ENCODE assay signal across 23 mouse cellular contexts in the genomic region with DNA sequence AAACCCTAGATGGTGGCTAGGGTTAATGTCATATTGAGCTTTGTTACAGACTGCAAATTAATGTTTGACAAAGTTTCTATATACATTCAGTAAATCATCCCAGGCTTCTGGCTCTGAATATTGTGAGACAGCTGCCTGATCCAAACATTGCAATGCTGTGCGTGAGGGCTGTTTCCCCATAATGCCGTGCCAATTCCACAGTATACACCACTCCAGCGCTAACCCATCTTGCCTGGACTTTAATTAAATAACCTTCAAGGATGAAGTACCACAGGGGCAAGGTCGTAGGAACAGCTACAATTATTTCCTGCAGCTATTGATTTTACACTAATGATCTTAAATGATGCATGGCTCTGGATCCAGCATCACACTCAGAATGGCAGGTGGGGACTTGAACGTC.
DNase-seq lines count a peak whose midpoint lies in the region; ATAC-seq lines count a peak whose summit lies in the region.
"Had no signal": no experiment of that assay in that cellular context is flagged by ENCODE, and none has a peak within 500 bp of the region (broad histone marks: within the 10 kb centered on the region; RNA-seq: fewer than 3 reads in every experiment).

No protein-coding gene starts in this region.

- H3K4me1 ChIP-seq in hindbrain, embryonic 13.5 days (replicated peaks): no peaks in the 10 kb centered on the region
- no peaks in the 10 kb centered on the region for H3K4me1 ChIP-seq in hindbrain, embryonic 10.5 days (replicated peaks)
- no peaks in the 10 kb centered on the region for H3K4me1 ChIP-seq in neural tube, embryonic 12.5 days
- no peaks in the 10 kb centered on the region for H3K4me1 ChIP-seq in neural tube, embryonic 15.5 days
- H3K4me1 ChIP-seq: embryonic facial prominence, embryonic 12.5 days; limb, embryonic 10.5 days; liver, embryonic 15.5 days; lung, embryonic 15.5 days; midbrain, embryonic 10.5 days had no signal

- peak; percentile 0 for DNase-seq in embryo, embryonic 11 days
- DNase-seq in embryo, embryonic 10.5 days (ENCODE audit: low spot score): no peak
- DNase-seq in hindbrain, embryonic 10.5 days (ENCODE audit: low spot score): no peak
- DNase-seq: adrenal gland, postnatal 14 days; cerebellum, adult 9-10 months; gastrocnemius, adult 2 months; kidney, adult 11 months; liver; lung, postnatal 4 days; thymus, adult 18-20 months; thymus, postnatal 36 days had no signal

- no peaks in the 10 kb centered on the region for H3K27me3 ChIP-seq in hindbrain, embryonic 13.5 days
- H3K27me3 ChIP-seq in hindbrain, embryonic 10.5 days (ENCODE audit: insufficient read depth, poor library complexity, severe bottlenecking): no peaks in the 10 kb centered on the region
- no peaks in the 10 kb centered on the region for H3K27me3 ChIP-seq in neural tube, embryonic 12.5 days (replicated peaks)
- H3K27me3 ChIP-seq in neural tube, embryonic 15.5 days (replicated peaks): no peaks in the 10 kb centered on the region
- H3K27me3 ChIP-seq: embryonic facial prominence, embryonic 12.5 days; liver, embryonic 15.5 days; lung, embryonic 15.5 days had no signal

- H3K9ac ChIP-seq in hindbrain, embryonic 13.5 days: no peak overlapping the region
- H3K9ac ChIP-seq in neural tube, embryonic 12.5 days: no peak overlapping the region
- H3K9ac ChIP-seq in neural tube, embryonic 15.5 days (replicated peaks): no peak overlapping the region
- H3K9ac ChIP-seq: embryonic facial prominence, embryonic 12.5 days; liver, embryonic 15.5 days; lung, embryonic 15.5 days had no signal

- ATAC-seq in hindbrain, embryonic 13.5 days (ENCODE audit: low FRiP score): peak; percentile 59; the same call in 1 of the 2 replicates
- ATAC-seq in neural tube, embryonic 12.5 days (ENCODE audit: low FRiP score, low read depth): peak; percentile 56; the same call in 1 of the 2 replicates
- no peak for ATAC-seq in neural tube, embryonic 15.5 days (ENCODE audit: low FRiP score)
- ATAC-seq in megakaryocyte-erythroid progenitor cell, adult 5-6 weeks (replicated peaks; ENCODE audit: low FRiP score, low TSS enrichment, poor library complexity, severe bottlenecking): no peak

- no peak overlapping the region for H3K27ac ChIP-seq in hindbrain, embryonic 13.5 days
- H3K27ac ChIP-seq in hindbrain, embryonic 10.5 days: no peak overlapping the region
- H3K27ac ChIP-seq in neural tube, embryonic 12.5 days: no peak overlapping the region
- no peak overlapping the region for H3K27ac ChIP-seq in neural tube, embryonic 15.5 days (replicated peaks)
- H3K27ac ChIP-seq: embryonic facial prominence, embryonic 12.5 days; gastrocnemius, adult 2 months; kidney, postnatal 0 days; limb, embryonic 10.5 days; liver, embryonic 15.5 days; lung, embryonic 15.5 days; midbrain, embryonic 10.5 days had no signal

- H3K4me2 ChIP-seq in hindbrain, embryonic 13.5 days: no peak overlapping the region
- H3K4me2 ChIP-seq in neural tube, embryonic 12.5 days (replicated peaks): no peak overlapping the region
- no peak overlapping the region for H3K4me2 ChIP-seq in neural tube, embryonic 15.5 days
- H3K4me2 ChIP-seq: embryonic facial prominence, embryonic 12.5 days; liver, embryonic 15.5 days; lung, embryonic 15.5 days had no signal

- H3K9me3 ChIP-seq in hindbrain, embryonic 13.5 days: no peaks in the 10 kb centered on the region
- no peaks in the 10 kb centered on the region for H3K9me3 ChIP-seq in hindbrain, embryonic 10.5 days
- H3K9me3 ChIP-seq in neural tube, embryonic 12.5 days: no peaks in the 10 kb centered on the region
- no peaks in the 10 kb centered on the region for H3K9me3 ChIP-seq in neural tube, embryonic 15.5 days (replicated peaks)
- H3K9me3 ChIP-seq: embryonic facial prominence, embryonic 12.5 days; limb, embryonic 10.5 days; liver, embryonic 15.5 days; lung, embryonic 15.5 days; midbrain, embryonic 10.5 days had no signal

- H3K4me3 ChIP-seq in hindbrain, embryonic 13.5 days: no peak overlapping the region
- no peak overlapping the region for H3K4me3 ChIP-seq in hindbrain, embryonic 10.5 days
- no peak overlapping the region for H3K4me3 ChIP-seq in neural tube, embryonic 12.5 days
- H3K4me3 ChIP-seq in neural tube, embryonic 15.5 days (replicated peaks): no peak overlapping the region
- H3K4me3 ChIP-seq: embryonic facial prominence, embryonic 12.5 days; erythroblast, embryonic 14.5 days; gastrocnemius, adult 2 months; limb, embryonic 10.5 days; liver, embryonic 15.5 days; lung, embryonic 15.5 days; midbrain, embryonic 10.5 days; myocyte had no signal

- H3K36me3 ChIP-seq in hindbrain, embryonic 13.5 days: no peaks in the 10 kb centered on the region
- no peaks in the 10 kb centered on the region for H3K36me3 ChIP-seq in hindbrain, embryonic 10.5 days
- H3K36me3 ChIP-seq in neural tube, embryonic 12.5 days: no peaks in the 10 kb centered on the region
- H3K36me3 ChIP-seq in neural tube, embryonic 15.5 days: no peaks in the 10 kb centered on the region
- H3K36me3 ChIP-seq: embryonic facial prominence, embryonic 12.5 days; limb, embryonic 10.5 days; liver, embryonic 15.5 days; lung, embryonic 15.5 days; midbrain, embryonic 10.5 days had no signal

- 51% methylated on average over 5 of the region's 5 CpGs for WGBS in hindbrain, embryonic 13.5 days
- WGBS in hindbrain, embryonic 10.5 days: 76% methylated on average over 5 of the region's 5 CpGs
- WGBS in neural tube, embryonic 12.5 days: 68% methylated on average over 5 of the region's 5 CpGs
- 53% methylated on average over 5 of the region's 5 CpGs for WGBS in neural tube, embryonic 15.5 days

Comparison
In these comparisons a context has a peak if more than half of its experiments do, and no peak if none do; other contexts are left out.
1. ATAC-seq: peak in hindbrain, embryonic 13.5 days (single experiment) and neural tube, embryonic 12.5 days (single experiment); none in neural tube, embryonic 15.5 days (single experiment) and megakaryocyte-erythroid progenitor cell, adult 5-6 weeks (single experiment).